9 mouse cellular contexts compared by ENCODE assay signal in the genomic region with DNA sequence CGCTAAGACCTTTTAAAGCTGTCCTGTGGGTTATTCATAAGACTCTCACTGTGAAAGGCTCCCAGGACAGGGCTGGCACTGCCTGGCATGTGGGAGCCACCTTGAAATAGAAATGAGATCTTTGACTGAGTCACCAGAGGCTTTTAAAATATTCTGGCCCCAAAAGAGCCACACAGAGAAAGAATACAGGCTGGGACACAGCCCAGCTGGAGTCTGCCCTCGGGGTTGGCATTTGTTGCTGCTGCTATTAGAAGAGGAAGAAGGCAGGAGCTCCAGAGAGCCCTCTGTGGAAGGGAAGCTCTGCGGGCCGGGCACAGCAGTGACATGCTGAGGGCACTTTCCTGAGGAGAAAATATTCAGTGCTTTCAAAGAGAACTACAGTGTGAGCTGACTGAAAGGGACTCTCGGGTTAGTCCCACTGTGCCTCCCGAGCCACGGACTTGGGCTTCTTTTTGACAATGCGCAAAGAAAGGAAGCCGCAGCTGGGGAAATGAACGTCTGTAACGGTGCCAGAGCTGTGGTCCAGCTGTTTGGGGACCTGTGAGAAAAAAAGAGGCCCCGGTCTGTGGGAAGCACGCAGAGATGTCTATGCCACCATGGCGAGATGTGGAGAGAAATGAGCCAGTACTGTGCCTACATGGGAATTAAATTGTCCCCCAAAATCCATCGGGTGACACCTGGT. TPM values are rescaled to one million over a fixed set of nuclear protein-coding genes. Genes with fewer than 3 reads are reported as not detected.
DNase-seq lines count a peak whose midpoint lies in the region; ATAC-seq lines count a peak whose summit lies in the region.
"Had no signal": no experiment of that assay in that cellular context is flagged by ENCODE, and none has a peak within 500 bp of the region (broad histone marks: within the 10 kb centered on the region; RNA-seq: fewer than 3 reads in every experiment).

No protein-coding gene starts in this region.

- H3K9me3 ChIP-seq in hindbrain, embryonic 16.5 days (ENCODE audit: control insufficient read depth, low read length), result no peaks in the 10 kb centered on the region
- no peaks in the 10 kb centered on the region for H3K9me3 ChIP-seq in liver, embryonic 11.5 days (ENCODE audit: control insufficient read depth, low read length)
- no peaks in the 10 kb centered on the region for H3K9me3 ChIP-seq in kidney, embryonic 15.5 days (replicated peaks)
- H3K9me3 ChIP-seq: embryonic facial prominence, embryonic 12.5 days had no signal

- 51% methylated on average over 15 of the region's 15 CpGs for WGBS in hindbrain, embryonic 16.5 days
- 80% methylated on average over 15 of the region's 15 CpGs for WGBS in liver, embryonic 11.5 days
- 84% methylated on average over 15 of the region's 15 CpGs for WGBS in kidney, embryonic 15.5 days

- no peak overlapping the region for H3K4me2 ChIP-seq in hindbrain, embryonic 16.5 days (ENCODE audit: low read length)
- no peak overlapping the region for H3K4me2 ChIP-seq in liver, embryonic 11.5 days
- no peak overlapping the region for H3K4me2 ChIP-seq in kidney, embryonic 15.5 days
- H3K4me2 ChIP-seq: embryonic facial prominence, embryonic 12.5 days had no signal

- peak; percentile 50 to 77 for DNase-seq in heart, adult 18-20 months
- DNase-seq in heart, postnatal 25 days (ENCODE audit: low spot score), result no peak
- DNase-seq in right cerebral cortex, adult 2 months (ENCODE audit: low spot score in 2 of 2), result peak; percentile 30 to 48
- no peak for DNase-seq in right cerebral cortex, postnatal 4 days
- DNase-seq in liver, embryonic 11.5 days (ENCODE audit: low spot score), result no peak

- ATAC-seq in hindbrain, embryonic 16.5 days, result peak; percentile 86
- ATAC-seq in liver, embryonic 11.5 days (replicated peaks; ENCODE audit: low FRiP score), result no peak
- ATAC-seq in kidney, embryonic 15.5 days (replicated peaks; ENCODE audit: low FRiP score), result no peak
- no peak for ATAC-seq in megakaryocyte progenitor cell, adult 5-6 weeks (replicated peaks; ENCODE audit: poor library complexity)

- H3K27me3 ChIP-seq in hindbrain, embryonic 16.5 days (replicated peaks; ENCODE audit: control insufficient read depth, insufficient read depth, low read length), result no peaks in the 10 kb centered on the region
- H3K27me3 ChIP-seq in liver, embryonic 11.5 days (replicated peaks; ENCODE audit: control insufficient read depth, insufficient read depth, low read length), result no peaks in the 10 kb centered on the region
- H3K27me3 ChIP-seq in kidney, embryonic 15.5 days, result no peaks in the 10 kb centered on the region
- H3K27me3 ChIP-seq: embryonic facial prominence, embryonic 12.5 days had no signal

- no peak overlapping the region for H3K9ac ChIP-seq in hindbrain, embryonic 16.5 days (ENCODE audit: low read depth, low read length)
- H3K9ac ChIP-seq in liver, embryonic 11.5 days (ENCODE audit: low read depth, low read length), result no peak overlapping the region
- H3K9ac ChIP-seq in kidney, embryonic 15.5 days, result no peak overlapping the region
- H3K9ac ChIP-seq: embryonic facial prominence, embryonic 12.5 days had no signal

- intact Hi-C loops in heart, postnatal 25 days (cut with DNase I), result no loop called here

- peaks cover 5% of the 10 kb centered on the region for H3K4me1 ChIP-seq in hindbrain, embryonic 16.5 days (ENCODE audit: control insufficient read depth, insufficient read depth, low read depth, low read length)
- H3K4me1 ChIP-seq in liver, embryonic 11.5 days (replicated peaks; ENCODE audit: control insufficient read depth, insufficient read depth, low read length), result no peaks in the 10 kb centered on the region
- H3K4me1 ChIP-seq in kidney, embryonic 15.5 days, result no peaks in the 10 kb centered on the region; the same call in 1 of the 2 replicates

- H3K36me3 ChIP-seq in hindbrain, embryonic 16.5 days (ENCODE audit: control insufficient read depth, insufficient read depth, low read length), result no peaks in the 10 kb centered on the region
- H3K36me3 ChIP-seq in liver, embryonic 11.5 days (ENCODE audit: control insufficient read depth, insufficient read depth, low read length), result no peaks in the 10 kb centered on the region
- H3K36me3 ChIP-seq in kidney, embryonic 15.5 days, result no peaks in the 10 kb centered on the region
- H3K36me3 ChIP-seq: embryonic facial prominence, embryonic 12.5 days had no signal

- H3K4me3 ChIP-seq in hindbrain, embryonic 16.5 days (ENCODE audit: low read length), result no peak overlapping the region
- H3K4me3 ChIP-seq in liver, embryonic 11.5 days (ENCODE audit: low read depth, low read length), result no peak overlapping the region
- H3K4me3 ChIP-seq in kidney, embryonic 15.5 days (replicated peaks), result no peak overlapping the region
- H3K4me3 ChIP-seq: embryonic facial prominence, embryonic 12.5 days had no signal

- H3K27ac ChIP-seq in hindbrain, embryonic 16.5 days (ENCODE audit: low read depth, low read length), result no peak overlapping the region
- H3K27ac ChIP-seq in liver, embryonic 11.5 days (ENCODE audit: low read depth, low read length), result no peak overlapping the region
- H3K27ac ChIP-seq in kidney, embryonic 15.5 days, result no peak overlapping the region
- H3K27ac ChIP-seq: embryonic facial prominence, embryonic 12.5 days had no signal

RNA-seq across cellular contexts. Expression of gene Mis18a, which starts 34.4 kb away (rescaled TPM):
- 1 to 10 TPM; 2.9 to 3.0 TPM for total RNA-seq in heart, adult 18-20 months (2021)
- total RNA-seq in heart, postnatal 25 days (2021), result 1 to 10 TPM; 3.0 to 3.9 TPM
- polyA plus RNA-seq in hindbrain, embryonic 16.5 days (2015; fragmentation: Nextera tagmentation; extraction: Ambion mirVana), result 26.4 and 31.3 TPM in 2 replicates
- 78.1 and 81.0 TPM in 2 replicates for polyA plus RNA-seq in liver, embryonic 11.5 days (2014; fragmentation: Nextera tagmentation; extraction: Ambion mirVana)
- 63.7 and 69.1 TPM in 2 replicates for polyA plus RNA-seq in kidney, embryonic 15.5 days (2015; fragmentation: Nextera tagmentation; extraction: Ambion mirVana)
- 76.3 and 83.9 TPM in 2 replicates for total RNA-seq in megakaryocyte progenitor cell, adult 5-6 weeks (2015)
- 49.4 and 49.8 TPM in 2 replicates for total RNA-seq in megakaryocyte progenitor cell, adult 5-6 weeks (2017)

RNA-seq across cellular contexts. Expression of gene Mrap, which starts 45.2 kb away (rescaled TPM):
- total RNA-seq in heart, adult 18-20 months (2021), result 10 to 100 TPM; 17.2 to 23.7 TPM
- total RNA-seq in heart, postnatal 25 days (2021), result 10 to 100 TPM; 15.3 to 16.3 TPM
- polyA plus RNA-seq in hindbrain, embryonic 16.5 days (2015; fragmentation: Nextera tagmentation; extraction: Ambion mirVana), result 0.74 and 0.98 TPM in 2 replicates
- 77.5 and 79.0 TPM in 2 replicates for polyA plus RNA-seq in liver, embryonic 11.5 days (2014; fragmentation: Nextera tagmentation; extraction: Ambion mirVana)
- 2.4 and 9.6 TPM in 2 replicates for polyA plus RNA-seq in kidney, embryonic 15.5 days (2015; fragmentation: Nextera tagmentation; extraction: Ambion mirVana)
- total RNA-seq in megakaryocyte progenitor cell, adult 5-6 weeks (2015), result 0.22 TPM in 1 of 2 replicates, not detected in the other
- not detected in 2 replicates for total RNA-seq in megakaryocyte progenitor cell, adult 5-6 weeks (2017)

Comparison
In these comparisons a context has a peak if more than half of its experiments do, and no peak if none do; other contexts are left out.
1. DNase-seq: peak in heart, adult 18-20 months (2 of 2) and right cerebral cortex, adult 2 months (2 of 2); none in heart, postnatal 25 days (single experiment), right cerebral cortex, postnatal 4 days (single experiment) and liver, embryonic 11.5 days (single experiment).
2. RNA of gene Mis18a, which starts 34.4 kb away (total RNA-seq): 49.4 to 83.9 TPM in megakaryocyte progenitor cell, adult 5-6 weeks; 3.0 to 3.9 TPM in heart, postnatal 25 days and 2.9 to 3.0 TPM in heart, adult 18-20 months; every median in the first group is over 10 times any median in the second.
3. RNA of gene Mrap, which starts 45.2 kb away (total RNA-seq): 17.2 to 23.7 TPM in heart, adult 18-20 months and 15.3 to 16.3 TPM in heart, postnatal 25 days; 0.22 TPM in megakaryocyte progenitor cell, adult 5-6 weeks; every median in the first group is over 10 times any median in the second.